Mouse (Mus musculus): Measurements from ENCODE around the gene Insrr. TPM values are rescaled to one million over a fixed set of nuclear protein-coding genes. Genes with fewer than 3 reads are reported as not detected.
"Not testable (repeated sequence)": the region's sequence is repeated elsewhere in the genome, so short reads cannot be mapped to it uniquely, and the experiment has no call there.

Gene Insrr
- polyA plus RNA-seq, 1 experiment from 2014 or later = 1.9 TPM

DNA sequence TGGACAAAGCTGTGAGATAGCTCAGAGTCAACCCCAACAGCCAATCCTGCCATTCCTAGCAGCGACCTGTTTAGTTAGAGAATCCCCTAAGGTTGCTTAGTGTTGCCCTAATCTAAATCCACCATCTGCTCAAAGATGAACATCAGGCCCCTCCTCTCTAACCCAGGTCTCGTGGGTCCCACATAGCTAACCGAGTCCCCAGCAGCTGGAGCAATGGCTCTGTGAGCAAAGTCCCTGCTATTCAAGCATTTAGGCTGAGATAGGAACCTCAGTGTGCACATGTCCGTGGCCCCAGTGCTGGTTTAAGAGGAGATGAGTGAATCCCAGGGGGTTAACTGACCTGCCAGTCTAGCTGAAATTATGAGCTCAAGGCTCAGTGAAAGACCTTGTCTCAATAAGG, 49.4 kb downstream of the Insrr start:
- WGBS = 67% methylated on average over 4 of the region's 4 CpGs

DNA sequence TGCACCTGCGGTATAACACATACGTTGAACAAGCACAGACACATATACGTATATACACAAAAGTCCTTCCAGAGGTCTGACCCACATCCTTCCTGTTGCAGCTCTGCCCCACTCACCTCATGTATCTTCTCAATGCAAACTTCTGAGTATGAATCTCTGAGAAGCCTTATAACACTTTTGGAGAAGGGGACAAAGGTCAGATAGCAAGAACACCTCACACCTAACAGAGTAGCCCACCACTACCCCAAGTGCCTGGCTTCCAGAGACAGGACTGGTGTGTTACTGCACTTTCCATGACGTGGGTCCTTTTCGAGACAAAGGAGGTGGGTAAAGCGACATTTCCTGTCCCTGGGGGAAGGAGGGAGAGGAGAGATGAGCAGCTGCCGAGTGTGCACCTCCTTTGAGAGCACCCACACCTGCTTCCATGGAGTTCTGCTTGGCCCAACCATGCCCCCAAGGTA, 49.9 kb downstream of the Insrr start, which contains the start of gene Sh2d2a:
Sh2d2a (plus strand) TSS at position 106 of the 461 bp plus-strand sequence.
- Histone ChIP-seq H3K4me2 (replicated peaks) (no peak within 1 kb of the TSS), H3K27me3 (replicated peaks) (no peaks in the 10 kb centered on the region), H3K9me3 (no peaks in the 10 kb centered on the region), H3K4me1 (no peaks in the 10 kb centered on the region), H3K9ac (no peak within 1 kb of the TSS), H3K4me3 (no peak within 1 kb of the TSS), H3K36me3 (no peaks in the 10 kb centered on the region), H3K27ac (no peak within 1 kb of the TSS)
- no peak for ATAC-seq (ENCODE audit: low FRiP score, low read depth)
- WGBS = 75% methylated on average over 7 of the region's 7 CpGs

More for the DNA sequence above, 49.4 kb downstream of the Insrr start:
- Histone ChIP-seq H3K27me3 (replicated peaks) (no peaks in the 10 kb centered on the region), H3K4me1 (no peaks in the 10 kb centered on the region), H3K9ac (no peak overlapping the region), H3K4me2 (replicated peaks) (no peak overlapping the region), H3K36me3 (no peaks in the 10 kb centered on the region), H3K4me3 (no peak overlapping the region), H3K9me3 (no peaks in the 10 kb centered on the region), H3K27ac (no peak overlapping the region)
- ATAC-seq (ENCODE audit: low FRiP score, low read depth) = no peak

DNA sequence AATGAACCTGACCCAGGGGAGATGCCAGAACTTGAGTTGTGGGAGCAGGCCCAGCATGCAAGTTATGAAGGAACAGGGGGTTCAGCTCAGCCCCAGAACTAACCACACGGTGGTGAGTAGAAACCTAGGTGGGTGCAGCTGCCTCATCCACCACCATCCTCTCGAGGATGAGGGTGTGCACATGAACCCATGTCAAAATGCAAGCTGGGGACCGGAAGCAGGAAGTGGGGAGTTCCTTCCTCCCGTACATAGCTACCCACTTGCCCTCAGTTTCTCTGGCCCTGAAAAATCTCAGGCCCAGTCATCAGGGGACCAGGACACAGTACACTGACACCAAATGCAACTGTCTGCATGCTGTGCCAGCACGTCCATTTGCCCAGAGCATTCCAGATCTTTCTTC, 50.9 kb downstream of the Insrr start:
- Histone ChIP-seq H3K27ac (no peak overlapping the region), H3K9me3 (no peaks in the 10 kb centered on the region)

DNA sequence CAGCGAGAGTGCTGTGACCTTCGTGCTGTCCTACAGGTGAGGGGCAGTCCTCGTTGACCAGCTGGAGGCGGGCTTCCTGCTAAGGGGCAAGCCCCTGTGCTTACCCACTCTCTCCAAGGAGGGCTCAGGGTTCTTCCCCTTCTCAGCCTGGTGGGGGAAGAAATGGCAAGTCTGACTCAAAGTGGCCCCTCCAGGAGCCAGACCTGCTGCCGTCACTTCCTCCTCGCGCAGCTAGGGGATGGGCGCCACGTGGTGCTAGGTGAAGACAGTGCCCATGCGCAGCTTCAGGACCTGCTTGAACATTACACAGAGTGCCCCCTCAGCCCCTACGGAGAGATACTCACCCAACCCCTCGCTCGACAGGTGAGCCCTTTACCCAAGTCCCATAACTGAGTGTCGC, 52.4 kb downstream of the Insrr start:
- 83% methylated on average over 14 of the region's 14 CpGs for WGBS
- H3K4me2 ChIP-seq (replicated peaks) = no peak overlapping the region
- no peaks in the 10 kb centered on the region for H3K9me3 ChIP-seq
- no peak overlapping the region for H3K4me3 ChIP-seq
- H3K27ac ChIP-seq = no peak overlapping the region
- no peaks in the 10 kb centered on the region for H3K4me1 ChIP-seq
- no peaks in the 10 kb centered on the region for H3K36me3 ChIP-seq
- ATAC-seq (ENCODE audit: low FRiP score, low read depth) = no peak
- H3K9ac ChIP-seq = no peak overlapping the region
- H3K27me3 ChIP-seq (replicated peaks) = no peaks in the 10 kb centered on the region

More for the DNA sequence above, 50.9 kb downstream of the Insrr start:
- Histone ChIP-seq H3K9ac (no peak overlapping the region), H3K4me2 (replicated peaks) (no peak overlapping the region), H3K4me1 (no peaks in the 10 kb centered on the region), H3K4me3 (no peak overlapping the region), H3K36me3 (no peaks in the 10 kb centered on the region), H3K27me3 (replicated peaks) (no peaks in the 10 kb centered on the region)
- ATAC-seq (ENCODE audit: low FRiP score, low read depth) = no peak
- 79% methylated on average over 5 of the region's 5 CpGs for WGBS

DNA sequence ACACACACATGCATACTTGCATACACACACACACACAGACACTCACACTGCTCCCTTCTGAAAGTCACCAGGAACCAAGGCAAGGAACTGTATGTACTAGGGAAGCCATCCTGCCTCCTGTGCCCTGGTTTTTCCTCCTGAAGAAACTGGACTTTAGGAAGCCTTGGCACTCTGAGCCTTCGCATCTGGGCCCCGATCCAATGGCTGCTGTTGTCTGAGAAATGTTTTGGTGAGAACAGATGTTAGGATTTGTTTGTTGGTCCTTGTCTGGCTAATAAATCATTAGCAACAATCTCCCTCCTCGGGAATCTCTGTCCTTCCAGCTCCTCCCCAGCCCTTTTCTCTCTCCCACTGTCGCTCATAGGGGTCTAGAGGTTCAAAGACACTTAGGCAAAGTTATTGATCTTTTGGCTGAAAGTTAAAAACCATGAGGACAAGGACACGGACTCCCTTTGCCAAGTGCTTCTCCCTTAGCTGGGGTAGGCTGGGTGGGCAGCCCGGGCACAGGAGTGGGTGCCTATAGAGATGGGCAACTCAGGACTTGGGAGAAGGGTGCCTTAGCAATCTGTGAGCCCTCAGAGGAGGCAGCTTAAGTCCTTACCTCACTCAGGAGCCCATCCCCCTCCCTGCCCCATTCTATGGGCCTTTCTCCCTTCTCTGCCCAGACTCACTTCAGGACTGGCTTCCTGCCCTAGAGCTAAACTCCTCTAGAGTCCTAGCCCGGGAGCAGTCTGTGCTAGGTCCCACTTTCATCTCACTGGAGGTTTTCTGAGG, 58.2 kb downstream of the Insrr start:
- Histone ChIP-seq H3K4me2 (replicated peaks) (no peak overlapping the region), H3K9me3 (no peaks in the 10 kb centered on the region), H3K4me1 (no peaks in the 10 kb centered on the region), H3K36me3 (peaks cover 37% of the 10 kb centered on the region), H3K27ac (no peak overlapping the region), H3K9ac (no peak overlapping the region), H3K4me3 (no peak overlapping the region), H3K27me3 (replicated peaks) (no peaks in the 10 kb centered on the region)
- ATAC-seq (ENCODE audit: low FRiP score, low read depth) = no peak
- 57% methylated on average over 7 of the region's 7 CpGs for WGBS

DNA sequence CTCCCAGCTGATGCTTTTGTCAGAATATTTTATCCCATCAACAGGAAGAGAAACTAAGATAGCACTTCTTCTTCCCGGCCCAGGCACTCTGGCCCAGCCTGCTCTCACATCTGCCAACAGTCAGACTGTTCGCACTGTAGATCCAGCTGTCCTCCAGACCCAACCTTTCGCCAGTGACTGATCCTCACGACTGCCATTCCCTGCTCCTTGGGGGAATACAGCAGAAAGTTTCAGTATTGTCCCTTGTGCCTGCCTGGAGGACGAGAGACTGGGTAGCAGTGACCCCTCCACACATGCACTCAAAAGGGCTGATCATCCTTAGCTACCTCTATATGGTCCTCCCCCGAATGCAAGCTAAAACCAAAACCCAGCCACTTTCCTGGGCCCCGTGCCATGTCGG, 59.2 kb downstream of the Insrr start:
- WGBS = 90% methylated on average over 8 of the region's 8 CpGs
- H3K36me3 ChIP-seq = peaks cover 42% of the 10 kb centered on the region
- H3K9ac ChIP-seq = no peak overlapping the region
- no peaks in the 10 kb centered on the region for H3K9me3 ChIP-seq
- no peak overlapping the region for H3K27ac ChIP-seq
- H3K4me3 ChIP-seq = no peak overlapping the region
- H3K4me1 ChIP-seq = no peaks in the 10 kb centered on the region
- H3K4me2 ChIP-seq (replicated peaks) = no peak overlapping the region
- ATAC-seq (ENCODE audit: low FRiP score, low read depth) = no peak
- H3K27me3 ChIP-seq (replicated peaks) = no peaks in the 10 kb centered on the region

DNA sequence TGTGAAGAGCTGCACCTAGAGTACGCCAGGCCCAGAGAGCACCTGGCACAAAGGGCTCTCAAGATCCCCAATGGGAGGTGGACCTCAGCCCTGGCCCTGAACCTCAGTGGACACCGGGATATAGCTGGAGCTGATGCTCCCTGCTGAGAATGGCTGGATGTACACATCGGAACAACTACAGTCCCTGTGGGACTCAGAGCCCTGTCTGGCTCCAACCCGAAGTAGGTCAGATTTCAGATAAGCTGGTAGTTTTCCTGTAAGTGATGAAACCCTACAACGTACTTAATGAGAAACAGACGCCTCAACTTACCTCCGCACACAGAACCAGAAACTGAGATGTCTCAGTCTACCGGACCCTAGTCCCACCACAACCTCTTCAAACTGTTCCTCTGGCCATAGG, 60.9 kb downstream of the Insrr start:
- ATAC-seq (ENCODE audit: low FRiP score, low read depth) = no peak

DNA sequence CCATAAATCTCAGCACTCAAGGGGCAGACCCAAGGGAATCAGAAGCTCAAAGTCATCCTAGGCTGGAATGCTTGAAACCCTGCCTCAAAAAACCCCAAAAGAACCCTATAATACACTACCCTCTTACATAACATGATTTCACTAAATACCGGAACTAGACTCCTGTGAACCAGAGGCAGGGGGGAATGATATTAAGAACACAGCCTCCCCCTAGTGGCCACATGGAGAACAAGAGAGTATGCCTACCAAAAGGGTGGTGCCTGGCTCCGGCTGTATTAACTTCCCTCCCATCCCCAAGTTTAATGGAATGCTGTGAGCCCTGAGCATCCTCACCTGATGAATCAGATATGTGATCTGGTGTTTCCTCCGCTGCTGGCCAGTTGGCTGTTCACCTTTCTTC, 63.1 kb downstream of the Insrr start:
- no peak overlapping the region for H3K4me3 ChIP-seq
- H3K27ac ChIP-seq = no peak overlapping the region
- no peak for ATAC-seq (ENCODE audit: low FRiP score, low read depth)
- H3K9ac ChIP-seq = no peak overlapping the region
- H3K27me3 ChIP-seq (replicated peaks) = no peaks in the 10 kb centered on the region
- peaks cover 74% of the 10 kb centered on the region for H3K36me3 ChIP-seq
- WGBS = 50% methylated on average over 3 of the region's 3 CpGs
- H3K4me1 ChIP-seq = no peaks in the 10 kb centered on the region
- H3K4me2 ChIP-seq (replicated peaks) = no peak overlapping the region
- H3K9me3 ChIP-seq = no peaks in the 10 kb centered on the region

More for the DNA sequence above, 60.9 kb downstream of the Insrr start:
- Histone ChIP-seq H3K4me2 (replicated peaks) (no peak overlapping the region), H3K4me3 (no peak overlapping the region), H3K27ac (no peak overlapping the region), H3K27me3 (replicated peaks) (no peaks in the 10 kb centered on the region), H3K36me3 (peaks cover 58% of the 10 kb centered on the region), H3K9ac (no peak overlapping the region), H3K4me1 (no peaks in the 10 kb centered on the region), H3K9me3 (no peaks in the 10 kb centered on the region)
- WGBS = 93% methylated on average over 8 of the region's 8 CpGs

DNA sequence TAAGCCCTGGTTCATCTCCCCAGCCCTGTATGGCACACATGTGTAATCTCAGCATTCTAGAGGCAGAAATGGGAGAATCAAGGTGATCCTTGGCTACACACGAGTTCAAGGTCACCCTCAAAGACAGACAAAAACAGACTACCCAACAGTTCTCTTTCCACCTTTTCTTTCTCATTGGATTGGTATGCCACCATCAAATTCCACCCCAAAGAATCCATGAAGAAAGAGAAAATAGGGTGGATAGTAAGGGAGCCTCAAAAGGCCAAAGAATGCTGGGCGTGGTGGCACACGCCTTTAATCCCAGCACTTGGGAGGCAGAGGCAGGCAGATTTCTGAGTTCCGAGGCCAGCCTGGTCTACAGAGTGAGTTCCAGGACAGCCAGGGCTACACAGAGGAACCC, 67.4 kb downstream of the Insrr start:
- not testable (repeated sequence) for H3K9me3 ChIP-seq; ATAC-seq (ENCODE audit: low FRiP score, low read depth); H3K9ac ChIP-seq; H3K4me1 ChIP-seq; H3K27me3 ChIP-seq (replicated peaks); H3K4me3 ChIP-seq; H3K4me2 ChIP-seq (replicated peaks); H3K27ac ChIP-seq
- H3K36me3 ChIP-seq = peaks cover 83% of the 10 kb centered on the region
- WGBS = 97% methylated on average over 4 of the region's 4 CpGs

Other genes starting within 250 kb of the Insrr start
- gene Arhgef11, start 179.4 kb upstream of the Insrr start, polyA plus RNA-seq (2016; fragmentation: Nextera tagmentation; extraction: Ambion mirVana) = 23.6 and 27.1 TPM in 2 replicates
- gene Lrrc71, start 48.3 kb upstream of the Insrr start, polyA plus RNA-seq (2016; fragmentation: Nextera tagmentation; extraction: Ambion mirVana) = 0.33 and 0.53 TPM in 2 replicates
- gene Ntrk1, start 1.8 kb upstream of the Insrr start, polyA plus RNA-seq (2016; fragmentation: Nextera tagmentation; extraction: Ambion mirVana) = 93.8 and 141 TPM in 2 replicates
- gene Pear1, start 27.4 kb downstream of the Insrr start, polyA plus RNA-seq (2016; fragmentation: Nextera tagmentation; extraction: Ambion mirVana) = 11.7 and 12.4 TPM in 2 replicates
- not detected in 2 replicates for gene Sh2d2a, start 49.8 kb downstream of the Insrr start, polyA plus RNA-seq (2016; fragmentation: Nextera tagmentation; extraction: Ambion mirVana)
- 14.3 and 15.4 TPM in 2 replicates for gene Prcc, start 88.7 kb downstream of the Insrr start, polyA plus RNA-seq (2016; fragmentation: Nextera tagmentation; extraction: Ambion mirVana)
- gene Hdgf, start 109.4 kb downstream of the Insrr start, polyA plus RNA-seq (2016; fragmentation: Nextera tagmentation; extraction: Ambion mirVana) = 225 and 233 TPM in 2 replicates
- 78.4 and 81.7 TPM in 2 replicates for gene Mrpl24, start 122.6 kb downstream of the Insrr start, polyA plus RNA-seq (2016; fragmentation: Nextera tagmentation; extraction: Ambion mirVana)
- 60.7 and 64.1 TPM in 2 replicates for gene Isg20l2, start 133.4 kb downstream of the Insrr start, polyA plus RNA-seq (2016; fragmentation: Nextera tagmentation; extraction: Ambion mirVana)
- 22.2 TPM in 2 replicates for gene Rrnad1, start 133.8 kb downstream of the Insrr start, polyA plus RNA-seq (2016; fragmentation: Nextera tagmentation; extraction: Ambion mirVana)
- gene Crabp2, start 151.7 kb downstream of the Insrr start, polyA plus RNA-seq (2016; fragmentation: Nextera tagmentation; extraction: Ambion mirVana) = 372 and 405 TPM in 2 replicates
- gene Nes, start 174.1 kb downstream of the Insrr start, polyA plus RNA-seq (2016; fragmentation: Nextera tagmentation; extraction: Ambion mirVana) = 140 and 169 TPM in 2 replicates
- 2.4 and 4.1 TPM in 2 replicates for gene Bcan, start 203.3 kb downstream of the Insrr start, polyA plus RNA-seq (2016; fragmentation: Nextera tagmentation; extraction: Ambion mirVana)
- gene Hapln2, start 230.6 kb downstream of the Insrr start, polyA plus RNA-seq (2016; fragmentation: Nextera tagmentation; extraction: Ambion mirVana) = 0.24 and 0.60 TPM in 2 replicates
- gene Gpatch4, start 246.2 kb downstream of the Insrr start, polyA plus RNA-seq (2016; fragmentation: Nextera tagmentation; extraction: Ambion mirVana) = 28.9 and 29.1 TPM in 2 replicates